Mouse (Mus musculus) hindbrain, embryonic 12.5 days (tissue): ENCODE results near the gene Gmip. TPM values are rescaled to one million over a fixed set of nuclear protein-coding genes. Genes with fewer than 3 reads are reported as not detected.

ENCODE experiments used
- polyA plus RNA-seq: library from polyadenylated mRNA; unstranded; fragments of >200 nt; fragmentation: Nextera tagmentation; extraction: Ambion mirVana; gene quantifications from 2 replicates; pipeline ENCODE4 v1.2.1, GENCODE M21; 2016

Gmip gene
- polyA plus RNA-seq, 1 experiment from 2014 or later, result 23.3 TPM

Other genes with a start within 250 kb of the Gmip start
- gene Zfp868, start 183.1 kb upstream of the Gmip start, polyA plus RNA-seq, result 37.9 and 40.2 TPM in 2 replicates
- 3.5 and 3.8 TPM in 2 replicates for gene Zfp964, start 154.2 kb upstream of the Gmip start, polyA plus RNA-seq
- gene Zfp869, start 98.0 kb upstream of the Gmip start, polyA plus RNA-seq, result 28.5 and 31.6 TPM in 2 replicates
- 6.6 and 7.3 TPM in 2 replicates for gene Zfp963, start 58.7 kb upstream of the Gmip start, polyA plus RNA-seq
- gene Gm20422, start 33.8 kb upstream of the Gmip start, polyA plus RNA-seq, result 1.2 TPM in 1 of 2 replicates, not detected in the other
- gene Atp13a1, start 17.5 kb upstream of the Gmip start, polyA plus RNA-seq, result 55.7 and 55.9 TPM in 2 replicates
- 42.7 and 42.8 TPM in 2 replicates for gene Zfp866, start 17.5 kb upstream of the Gmip start, polyA plus RNA-seq
- 0.57 and 0.70 TPM in 2 replicates for gene Lpar2, start 13.8 kb downstream of the Gmip start, polyA plus RNA-seq
- gene Pbx4, start 23.8 kb downstream of the Gmip start, polyA plus RNA-seq, result 36.4 and 39.0 TPM in 2 replicates
- gene Cilp2, start 79.0 kb downstream of the Gmip start, polyA plus RNA-seq, result 1.2 and 1.5 TPM in 2 replicates
- 4.1 and 4.7 TPM in 2 replicates for gene Tssk6, start 93.5 kb downstream of the Gmip start, polyA plus RNA-seq
- gene Ndufa13, start 93.9 kb downstream of the Gmip start, polyA plus RNA-seq, result 160 and 167 TPM in 2 replicates
- gene Yjefn3, start 94.0 kb downstream of the Gmip start, polyA plus RNA-seq, result 10.1 and 12.4 TPM in 2 replicates
- gene Gatad2a, start 187.7 kb downstream of the Gmip start, polyA plus RNA-seq, result 53.1 and 54.8 TPM in 2 replicates
- gene Mau2, start 234.1 kb downstream of the Gmip start, polyA plus RNA-seq, result 73.5 and 76.0 TPM in 2 replicates
- 53.7 and 56.0 TPM in 2 replicates for gene Sugp1, start 234.1 kb downstream of the Gmip start, polyA plus RNA-seq